In the genomic region with DNA sequence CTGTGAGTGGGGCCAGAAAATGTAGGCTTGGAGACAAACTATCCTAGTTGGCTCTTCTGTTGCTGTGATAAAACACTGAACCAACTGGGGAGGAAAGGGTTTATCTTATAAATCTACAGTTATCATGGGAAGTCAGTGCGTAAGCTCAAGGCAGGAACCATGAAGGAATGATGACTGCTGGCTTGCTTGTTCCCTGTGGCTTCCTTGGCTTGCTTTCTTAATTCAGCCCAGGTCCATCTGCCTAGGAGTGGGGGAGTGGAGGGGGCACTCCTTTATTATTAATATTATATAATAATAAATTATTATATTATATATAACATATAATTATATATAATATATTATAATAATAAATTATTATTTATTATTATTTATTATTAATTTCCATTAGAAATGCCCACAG, we compare ENCODE assay signal across 22 mouse cellular contexts.
"Had no signal": no experiment of that assay in that cellular context is flagged by ENCODE, and none has a peak within 500 bp of the region (broad histone marks: within the 10 kb centered on the region; RNA-seq: fewer than 3 reads in every experiment).

No protein-coding gene starts in this region.

- ATAC-seq: hindbrain, embryonic 16.5 days; hindbrain, postnatal 0 days; inflammation-experienced regulatory T-cells, adult 6 months; intestine, embryonic 15.5 days; intestine, embryonic 16.5 days; intestine, postnatal 0 days had no signal

- DNase-seq: heart, postnatal 10 days; heart, postnatal 14 days; heart, postnatal 36 days; heart, postnatal 4 days; kidney, adult 11 months; kidney, adult 18-20 months; kidney, adult 2 months; kidney, adult 8-10 months; kidney, adult 9 months; kidney, postnatal 10 days; kidney, postnatal 14 days; kidney, postnatal 25 days; kidney, postnatal 36 days; kidney, postnatal 4 days; layer of hippocampus, adult 9-11 months; layer of hippocampus, postnatal 36 days had no signal
